ENCODE assay signal across 12 mouse cellular contexts in genomic region chr16:7447718-7448649, GRCm38 (mm10).
DNase-seq lines count a peak whose midpoint lies in the region; ATAC-seq and TF ChIP-seq lines count a peak whose summit lies in the region.
"Had no signal": no experiment of that assay in that cellular context is flagged by ENCODE, and none has a peak within 500 bp of the region (broad histone marks: within the 10 kb centered on the region; RNA-seq: fewer than 3 reads in every experiment).

No protein-coding gene starts in this region.

- no peak overlapping the region for H3K9ac ChIP-seq in heart, postnatal 0 days (replicated peaks; ENCODE audit: low read depth, low read length)
- H3K9ac ChIP-seq in forebrain, embryonic 16.5 days (replicated peaks; ENCODE audit: low read depth, low read length): no peak overlapping the region
- H3K9ac ChIP-seq: heart, embryonic 15.5 days; liver, embryonic 15.5 days; stomach, embryonic 15.5 days had no signal

- H3K4me3 ChIP-seq in heart, postnatal 0 days (ENCODE audit: low read depth, low read length): no peak overlapping the region
- no peak overlapping the region for H3K4me3 ChIP-seq in forebrain, embryonic 16.5 days (replicated peaks; ENCODE audit: low read length)
- H3K4me3 ChIP-seq: heart, embryonic 15.5 days; liver, embryonic 15.5 days; stomach, embryonic 15.5 days had no signal

- TF ChIP-seq EP300 in heart, postnatal 0 days (IDR thresholded peaks at IDR 0.05; ENCODE audit: low read depth): no peak

- no peaks in the 10 kb centered on the region for H3K36me3 ChIP-seq in heart, postnatal 0 days (replicated peaks; ENCODE audit: control insufficient read depth, insufficient read depth, low read length)
- no peaks in the 10 kb centered on the region for H3K36me3 ChIP-seq in forebrain, embryonic 16.5 days (ENCODE audit: control insufficient read depth, insufficient read depth)
- H3K36me3 ChIP-seq: heart, embryonic 15.5 days; liver, embryonic 15.5 days; stomach, embryonic 15.5 days had no signal

- H3K4me2 ChIP-seq in heart, postnatal 0 days (ENCODE audit: low read depth, low read length): no peak overlapping the region
- no peak overlapping the region for H3K4me2 ChIP-seq in forebrain, embryonic 16.5 days (ENCODE audit: low read length)
- H3K4me2 ChIP-seq: heart, embryonic 15.5 days; liver, embryonic 15.5 days; stomach, embryonic 15.5 days had no signal

- no peaks in the 10 kb centered on the region for H3K9me3 ChIP-seq in heart, postnatal 0 days (replicated peaks; ENCODE audit: control insufficient read depth, low read length)
- H3K9me3 ChIP-seq in forebrain, embryonic 16.5 days (ENCODE audit: control insufficient read depth, low read length): no peaks in the 10 kb centered on the region
- H3K9me3 ChIP-seq: heart, embryonic 15.5 days; liver, embryonic 15.5 days; stomach, embryonic 15.5 days had no signal

- no peak for TF ChIP-seq POLR2A in brain, embryonic 14.5 days (IDR thresholded peaks at IDR 0.05; ENCODE audit: borderline replicate concordance, extremely low read depth, insufficient read depth, insufficient read length, poor library complexity, severe bottlenecking)

- WGBS in heart, postnatal 0 days: 59% methylated on average over 8 of the region's 8 CpGs
- 21% methylated on average over 8 of the region's 8 CpGs for WGBS in forebrain, embryonic 16.5 days

- intact Hi-C loops in heart, postnatal 25 days (cut with DNase I): no loop called here

- DNase-seq in heart, postnatal 0 days (ENCODE audit: low spot score): peak; percentile 23
- DNase-seq in heart, postnatal 25 days (ENCODE audit: low spot score): no peak
- peak; percentile 24 to 37 for DNase-seq in layer of hippocampus, postnatal 10 days (ENCODE audit: low spot score in 2 of 2)
- DNase-seq in layer of hippocampus, adult 8-10 months (ENCODE audit: low spot score in 2 of 2): no peak
- peak; percentile 97 for DNase-seq in brain, embryonic 14.5 days (ENCODE audit: low read depth)
- DNase-seq in spleen, postnatal 36 days (ENCODE audit: low spot score in 2 of 2): no peak
- no peak for DNase-seq in embryo, embryonic 10 days (ENCODE audit: low spot score)
- DNase-seq: gastrocnemius, postnatal 10 days had no signal

- ATAC-seq in heart, postnatal 0 days (ENCODE audit: insufficient read depth, low read depth): no peak
- ATAC-seq in forebrain, embryonic 16.5 days: peak; percentile 96

- H3K4me1 ChIP-seq in heart, postnatal 0 days (ENCODE audit: control insufficient read depth, insufficient read depth): no peaks in the 10 kb centered on the region
- peaks cover 20% of the 10 kb centered on the region for H3K4me1 ChIP-seq in forebrain, embryonic 16.5 days (replicated peaks; ENCODE audit: control insufficient read depth, insufficient read depth, low read length)
- H3K4me1 ChIP-seq: heart, embryonic 15.5 days; liver, embryonic 15.5 days; stomach, embryonic 15.5 days had no signal

- no peak overlapping the region for H3K27ac ChIP-seq in heart, postnatal 0 days (ENCODE audit: low read depth)
- peak overlapping the region; percentile 71 for H3K27ac ChIP-seq in forebrain, embryonic 16.5 days (ENCODE audit: low read length)
- H3K27ac ChIP-seq: heart, embryonic 15.5 days; liver, embryonic 15.5 days; stomach, embryonic 15.5 days had no signal

- TF ChIP-seq CTCF in heart, postnatal 0 days (IDR thresholded peaks at IDR 0.05; ENCODE audit: low read depth): no peak
- TF ChIP-seq CTCF in brain, embryonic 14.5 days (IDR thresholded peaks at IDR 0.05; ENCODE audit: borderline replicate concordance, extremely low read depth, insufficient read depth, insufficient read length): no peak

- H3K27me3 ChIP-seq in heart, postnatal 0 days (ENCODE audit: control insufficient read depth, insufficient read depth, low read length): no peaks in the 10 kb centered on the region
- no peaks in the 10 kb centered on the region for H3K27me3 ChIP-seq in forebrain, embryonic 16.5 days (replicated peaks; ENCODE audit: control insufficient read depth, insufficient read depth, low read length)
- H3K27me3 ChIP-seq: heart, embryonic 15.5 days; liver, embryonic 15.5 days; stomach, embryonic 15.5 days had no signal

Comparison
In these comparisons a context has a peak if more than half of its experiments do, and no peak if none do; other contexts are left out.
1. DNase-seq: peak in heart, postnatal 0 days (single experiment), layer of hippocampus, postnatal 10 days (2 of 2) and brain, embryonic 14.5 days (single experiment); none in heart, postnatal 25 days (single experiment), layer of hippocampus, adult 8-10 months (0 of 2), spleen, postnatal 36 days (0 of 2) and embryo, embryonic 10 days (single experiment).